Mouse (Mus musculus): Measurements from ENCODE around the gene Gm42688.
A peak's percentile ranks its signal among the peaks of the same experiment; 100 is the strongest.

The Gm42688 gene

DNA sequence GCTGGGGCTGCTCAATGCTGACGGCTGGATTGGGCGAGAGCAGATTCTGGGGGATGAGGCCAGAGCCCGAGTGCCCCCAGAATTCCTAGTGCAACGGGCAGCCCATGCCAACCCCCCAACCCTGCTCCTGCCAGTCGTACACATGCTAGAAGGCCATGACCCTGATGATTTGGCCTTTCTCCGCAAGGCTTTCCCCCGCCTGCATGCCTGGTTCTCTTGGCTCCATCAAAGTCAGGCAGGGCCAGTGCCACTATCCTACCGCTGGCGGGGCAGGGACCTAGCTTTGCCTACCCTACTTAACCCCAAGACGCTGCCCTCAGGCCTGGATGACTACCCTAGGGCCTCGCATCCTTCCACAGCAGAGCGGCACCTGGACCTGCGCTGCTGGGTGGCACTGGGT is 16.2 kb downstream of the Gm42688 start:
- DNase-seq (ENCODE audit: low spot score in 2 of 2): no peak

- no peak for DNase-seq (ENCODE audit: low spot score in 2 of 2)
These were observed 17.0 kb downstream of the Gm42688 start for GRCm38 (mm10) chr6:83118369-83118768.

DNA sequence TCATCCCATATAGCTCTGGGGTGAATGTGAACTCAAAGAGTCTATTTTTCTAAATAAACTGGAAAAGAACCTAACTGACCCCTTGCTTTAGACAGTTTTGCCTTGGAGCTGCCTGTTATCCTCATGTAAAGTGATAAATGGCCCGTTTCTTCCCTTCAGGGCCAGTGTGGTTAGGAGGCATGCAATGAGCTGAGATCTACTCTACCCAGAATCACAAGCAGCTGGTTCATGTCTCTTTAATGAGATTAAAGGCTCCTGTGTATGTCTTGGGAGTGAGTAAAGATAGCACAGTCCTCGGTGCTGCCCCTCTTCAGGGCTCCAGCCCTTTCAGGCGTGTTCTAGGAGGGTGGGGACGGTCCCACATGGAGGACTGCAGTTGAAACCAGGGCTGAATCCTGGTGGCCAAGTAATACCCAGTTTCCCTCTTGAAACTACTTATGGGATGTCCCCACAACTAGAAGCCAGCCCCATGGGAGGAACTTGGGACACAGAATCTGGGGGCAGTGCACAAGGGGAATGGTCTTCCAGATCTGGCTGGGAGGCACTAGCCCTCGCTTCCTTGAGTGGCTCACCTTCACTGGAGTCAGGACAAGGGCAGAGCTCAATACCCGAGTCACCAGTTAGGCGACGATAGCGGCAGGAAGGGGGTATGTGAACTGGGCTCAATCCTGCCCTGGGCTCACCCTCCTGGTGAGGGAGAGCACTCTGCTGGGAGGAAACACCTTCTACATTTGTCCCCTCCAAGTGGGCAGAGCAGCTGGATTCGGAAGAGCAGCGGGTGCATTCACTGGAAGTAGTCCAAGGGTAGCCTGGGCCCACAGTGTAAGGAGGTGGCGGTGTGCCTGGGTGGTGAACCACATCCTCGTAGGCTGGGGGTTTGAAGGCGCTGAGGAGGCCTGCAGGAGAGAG is 17.7 kb downstream of the Gm42688 start:
- DNase-seq (ENCODE audit: low spot score in 2 of 2): no peak

DNA sequence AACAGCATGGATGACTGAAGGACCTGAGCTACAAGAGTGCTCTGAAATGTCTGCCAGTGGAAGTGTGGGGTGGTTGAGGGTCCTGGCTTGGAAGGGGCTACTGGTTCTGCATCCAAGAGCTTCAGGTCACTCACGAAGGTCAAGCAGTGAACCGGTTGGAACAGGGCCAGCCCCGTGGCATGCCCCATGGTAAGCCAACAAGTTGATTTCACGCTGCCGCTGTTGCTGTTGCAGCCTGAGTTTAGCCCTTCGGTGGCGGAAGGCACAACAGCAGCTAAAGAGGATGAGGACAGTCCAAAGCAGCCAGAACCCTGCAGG is 18.3 kb downstream of the Gm42688 start:
- no peak for DNase-seq (ENCODE audit: low spot score in 2 of 2)

DNA sequence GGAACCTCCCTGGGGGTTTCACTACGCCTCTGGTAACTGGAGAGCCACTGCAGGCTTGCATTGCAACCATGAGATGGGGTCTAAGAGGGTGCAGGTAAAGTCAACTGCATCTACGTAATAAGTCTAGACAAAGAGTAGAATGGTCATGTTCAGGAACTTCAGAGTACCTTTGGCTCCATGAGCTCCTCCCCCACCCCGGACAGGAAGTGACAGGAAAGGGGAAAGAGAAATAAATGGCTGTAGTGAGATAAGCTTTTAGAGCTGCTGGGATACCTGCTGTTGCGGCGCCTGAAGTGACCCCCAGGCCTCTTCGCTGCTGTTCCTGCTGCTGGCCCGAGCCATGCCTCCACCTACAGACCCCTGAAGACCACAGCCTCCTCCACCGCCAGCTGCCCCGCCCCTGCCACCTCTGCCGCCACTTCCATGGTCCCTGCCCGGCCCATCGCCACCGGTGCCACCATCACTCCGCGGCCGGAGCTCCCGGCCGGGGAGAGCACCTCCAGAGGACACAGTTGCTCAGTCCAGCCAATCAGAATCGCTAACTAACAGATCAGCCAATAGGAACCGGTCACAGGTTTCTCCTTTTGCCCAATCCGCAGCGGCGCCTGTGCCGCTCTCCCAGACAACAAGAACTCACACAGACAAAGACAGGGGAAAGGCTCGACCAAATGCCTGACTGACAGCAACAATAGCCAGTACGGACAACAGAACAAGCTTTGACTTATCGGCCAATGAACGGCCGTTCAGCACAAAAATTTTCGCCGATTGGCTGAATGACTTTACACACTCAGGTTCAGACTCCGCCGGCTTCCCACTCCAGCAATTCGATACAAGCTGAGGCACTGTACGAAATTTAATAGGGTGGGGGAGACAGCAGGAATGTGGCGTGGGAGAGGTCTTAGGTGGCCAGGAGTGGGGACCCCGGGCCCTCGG is 19.8 kb downstream of the Gm42688 start, which contains the start of gene Wbp1:
Gene Wbp1, minus strand, starts transcription at position 630 of the 933 bp plus-strand sequence.
- peak; percentile 97 to 98 for DNase-seq (ENCODE audit: low spot score in 2 of 2)

GRCm38 (mm10) chr6:83121863-83122710 is 20.7 kb downstream of the Gm42688 start:
- DNase-seq (ENCODE audit: low spot score in 2 of 2): no peak

GRCm38 (mm10) chr6:83122961-83123360 is 21.5 kb downstream of the Gm42688 start:
- no peak for DNase-seq (ENCODE audit: low spot score in 2 of 2)

DNA sequence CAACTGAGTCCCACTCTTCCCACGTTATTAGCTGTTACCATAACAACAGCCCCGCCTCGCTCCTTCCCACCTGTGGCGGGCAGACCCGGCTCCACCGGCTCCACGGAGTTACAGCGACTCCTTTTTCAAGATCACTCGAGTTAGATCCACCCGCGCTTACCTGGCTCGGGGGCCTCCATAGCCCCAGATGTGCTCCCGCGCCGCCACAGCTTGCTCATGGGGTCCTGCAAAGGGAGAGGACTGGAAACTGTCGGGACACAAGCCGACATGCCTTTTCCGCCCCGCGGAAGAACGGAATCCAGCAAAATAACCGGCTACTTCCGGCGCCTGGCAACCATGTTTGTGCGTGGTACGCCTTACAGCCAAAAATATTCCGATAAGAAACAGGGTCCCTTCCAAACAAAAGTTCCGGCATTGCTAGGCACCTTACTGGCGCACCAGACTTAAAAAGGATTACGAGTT is 23.5 kb downstream of the Gm42688 start:
- DNase-seq (ENCODE audit: low spot score in 2 of 2): peak; percentile 79 to 86

DNA sequence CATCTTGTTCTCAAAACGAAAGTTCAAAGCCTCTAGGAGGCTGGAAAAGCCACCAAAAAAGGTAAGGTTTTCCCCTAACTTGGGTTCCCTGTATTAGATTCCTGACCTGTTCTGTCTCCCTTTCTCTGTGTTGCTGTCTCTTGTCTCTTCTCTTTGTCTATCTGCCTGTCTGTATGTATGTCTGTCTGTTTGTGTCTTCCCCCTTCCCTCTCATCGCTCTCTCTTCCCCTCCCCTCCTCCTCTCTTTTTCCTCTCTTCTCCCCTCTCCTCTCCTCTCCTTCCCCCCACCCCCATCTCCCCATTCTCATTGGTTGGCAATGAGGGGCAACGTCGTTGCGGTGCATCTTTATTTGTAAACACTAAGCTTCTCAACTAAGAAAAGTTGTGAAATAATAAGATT is 23.9 kb downstream of the Gm42688 start, which contains the start of gene Ino80b:
Gene Ino80b, minus strand, starts transcription at position 101 of the 400 bp plus-strand sequence.
- DNase-seq (ENCODE audit: low spot score in 2 of 2): no peak

- DNase-seq (ENCODE audit: low spot score in 2 of 2): no peak
These were observed 26.0 kb downstream of the Gm42688 start for GRCm38 (mm10) chr6:83127419-83127818.

- no peak for DNase-seq (ENCODE audit: low spot score in 2 of 2)
These were observed 30.1 kb downstream of the Gm42688 start for GRCm38 (mm10) chr6:83131469-83132034.

DNA sequence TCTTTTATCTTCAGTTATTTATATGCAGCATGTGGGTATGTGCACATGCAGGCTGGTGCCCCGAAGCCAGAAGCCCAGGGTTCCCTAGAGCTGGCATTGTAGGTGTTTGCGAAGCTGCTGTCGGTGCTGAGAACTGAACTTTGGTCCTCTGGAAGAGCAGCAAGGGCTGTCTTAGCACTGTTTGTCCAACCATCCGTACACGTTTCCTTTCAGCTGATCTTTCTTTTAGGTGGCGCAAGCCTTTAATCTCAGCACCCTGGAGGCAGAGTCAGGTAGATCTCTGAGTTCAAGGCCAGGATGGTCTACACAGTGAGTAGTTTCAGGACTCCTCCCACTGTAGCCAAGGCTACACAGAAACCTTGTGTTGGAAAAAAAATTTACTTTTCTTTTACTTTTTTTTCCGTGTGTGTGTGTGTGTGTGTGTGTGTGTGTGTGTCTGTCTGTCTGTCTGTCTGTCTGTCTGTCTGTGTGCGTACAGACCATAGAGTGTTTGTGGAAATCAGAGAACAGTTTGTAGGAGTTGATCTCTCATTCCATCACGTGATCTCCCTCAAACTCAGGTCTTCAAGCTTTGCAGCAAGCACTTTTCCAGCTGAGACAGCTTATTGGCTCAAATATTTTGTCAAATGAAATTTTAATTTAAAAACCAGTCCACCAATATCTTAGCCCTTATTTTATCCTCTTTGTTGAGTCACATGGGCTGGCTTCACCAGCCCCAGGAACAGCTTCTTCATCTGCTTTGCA is 30.9 kb downstream of the Gm42688 start:
- no peak for DNase-seq (ENCODE audit: low spot score in 2 of 2)

GRCm38 (mm10) chr6:83134226-83134625 is 32.8 kb downstream of the Gm42688 start:
- DNase-seq (ENCODE audit: low spot score in 2 of 2): no peak

- no peak for DNase-seq (ENCODE audit: low spot score in 2 of 2)
These were observed 33.6 kb downstream of the Gm42688 start, which contains the start of gene Rtkn for GRCm38 (mm10) chr6:83134951-83135513. TSS of gene Rtkn (plus strand) at chr6:83135463.

GRCm38 (mm10) chr6:83135571-83136161 is 34.2 kb downstream of the Gm42688 start:
- no peak for DNase-seq (ENCODE audit: low spot score in 2 of 2)

DNA sequence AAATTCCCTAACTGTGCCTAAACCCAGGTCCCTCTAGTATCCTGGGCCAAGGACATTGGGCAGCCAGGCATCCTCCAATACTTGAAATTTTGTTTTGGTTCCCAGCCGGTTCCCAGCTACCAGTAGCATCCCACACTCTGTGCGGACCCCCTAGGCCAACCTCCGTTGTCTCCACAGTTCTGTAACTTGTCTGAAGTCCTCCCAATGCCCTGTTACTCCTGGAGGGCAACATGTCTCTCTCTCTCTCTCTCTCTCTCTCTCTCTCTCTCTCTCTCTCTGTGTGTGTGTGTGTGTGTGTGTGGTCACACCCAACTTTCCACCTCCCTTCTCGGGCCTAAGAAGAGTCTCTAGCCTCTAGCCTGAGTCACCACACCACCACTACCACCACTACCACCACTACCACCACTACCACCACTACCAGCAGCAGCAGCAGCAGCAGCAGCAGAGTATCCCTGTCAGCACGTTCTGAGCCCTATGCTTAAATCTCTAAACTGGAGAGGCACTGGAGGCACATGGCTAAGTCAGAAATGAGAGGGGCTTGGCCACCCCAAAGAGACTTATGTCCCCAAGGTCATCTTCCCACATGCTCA is 35.0 kb downstream of the Gm42688 start:
- no peak for DNase-seq (ENCODE audit: low spot score in 2 of 2)

GRCm38 (mm10) chr6:83136881-83137575 is 35.6 kb downstream of the Gm42688 start:
- DNase-seq (ENCODE audit: low spot score in 2 of 2): no peak

- DNase-seq (ENCODE audit: low spot score in 2 of 2): peak; percentile 54 to 59
These were observed 36.1 kb downstream of the Gm42688 start for GRCm38 (mm10) chr6:83137576-83137950.

All from right cerebral cortex, postnatal 36 days (tissue).